Mouse (Mus musculus) heart, embryonic 13.5 days (tissue): ENCODE results near the gene Jak2. TPM values are rescaled to one million over a fixed set of nuclear protein-coding genes. Genes with fewer than 3 reads are reported as not detected.
A peak's percentile ranks its signal among the peaks of the same experiment; 100 is the strongest.

Experiments
- ATAC-seq: fragments of 200-750 bp; cut with Nextera tagmentation; 2 replicates; pipeline ENCODE4 v1.8.0; 2017; ENCODE audit warnings: moderate TSS enrichment; ENCODE audit not compliant: insufficient number of reproducible peaks, low FRiP score, low TSS enrichment; ENCODE audit errors: extremely low read depth
- H3K27ac ChIP-seq: fragments of 300-500 bp; sonication (generic); replicated peaks from 2 replicates; pipeline ENCODE4 v1.5.1; 2015; ENCODE audit warnings: moderate library complexity, mild to moderate bottlenecking, inconsistent platforms
- H3K27me3 ChIP-seq: fragments of 300-500 bp; sonication (generic); replicated peaks from 2 replicates; pipeline ENCODE4 v1.6.1; 2015; ENCODE audit warnings: mild to moderate bottlenecking, inconsistent platforms
- H3K36me3 ChIP-seq: fragments of 300-500 bp; sonication (generic); 2 replicates; pipeline ENCODE4 v1.6.1; 2015; ENCODE audit warnings: mild to moderate bottlenecking, inconsistent platforms
- H3K4me1 ChIP-seq: fragments of 300-500 bp; sonication (generic); 2 replicates; pipeline ENCODE4 v1.6.1; 2015; ENCODE audit warnings: inconsistent platforms
- H3K4me2 ChIP-seq: fragments of 300-500 bp; sonication (generic); 2 replicates; pipeline ENCODE4 v1.6.1; 2015; ENCODE audit warnings: inconsistent platforms, mild to moderate bottlenecking, moderate library complexity
- H3K4me3 ChIP-seq: fragments of 300-500 bp; sonication (generic); 2 replicates; pipeline ENCODE4 v1.5.1; 2015; ENCODE audit warnings: moderate library complexity, mild to moderate bottlenecking, inconsistent platforms
- H3K9ac ChIP-seq: fragments of 300-500 bp; sonication (generic); 2 replicates; pipeline ENCODE4 v1.6.1; 2015; ENCODE audit warnings: inconsistent platforms, mild to moderate bottlenecking, moderate library complexity
- H3K9me3 ChIP-seq: fragments of 300-500 bp; sonication (generic); 2 replicates; pipeline ENCODE4 v1.6.1; 2016; ENCODE audit warnings: inconsistent platforms
- WGBS: fragments of 180-500 bp; shearing (Covaris S2); methylation state at CpG from one replicate; pipeline ENCODE4 v1.1.7; 2015; ENCODE audit warnings: mixed read lengths; 5-methylcytosine and 5-hydroxymethylcytosine counted together
- polyA plus RNA-seq: library from polyadenylated mRNA; unstranded; fragments of >200 nt; fragmentation: Nextera tagmentation; extraction: Ambion mirVana; gene quantifications from 2 replicates; pipeline ENCODE4 v1.2.1, GENCODE M21; 2015

The Jak2 gene
- polyA plus RNA-seq, 1 experiment from 2014 or later = 5.3 TPM

- H3K4me1 ChIP-seq = peaks cover 48% of the 10 kb centered on the region
- 1% methylated on average over 9 of the region's 9 CpGs for WGBS
- H3K27ac ChIP-seq = 0 out of 2 replicates have a peak overlapping the region, but pooled peaks have one; percentile 40
These were observed 2.1 kb downstream of the Jak2 start for GRCm38 (mm10) chr19:29253728-29254127.

GRCm38 (mm10) chr19:29254671-29255070, 3.0 kb downstream of the Jak2 start:
- ATAC-seq = no peak
- Histone ChIP-seq H3K4me3 (no peak overlapping the region), H3K4me2 (peak overlapping the region; percentile 93; the same call in 1 of the 2 replicates), H3K27ac (no peak overlapping the region), H3K27me3 (no peaks in the 10 kb centered on the region), H3K9me3 (no peaks in the 10 kb centered on the region), H3K4me1 (peaks cover 40% of the 10 kb centered on the region), H3K36me3 (no peaks in the 10 kb centered on the region), H3K9ac (0 out of 2 replicates have a peak overlapping the region, but pooled peaks have one; percentile 99)
- 55% methylated on average over 4 of the region's 4 CpGs for WGBS

More at GRCm38 (mm10) chr19:29253728-29254127, 2.1 kb downstream of the Jak2 start:
- Histone ChIP-seq H3K27me3 (no peaks in the 10 kb centered on the region), H3K9me3 (no peaks in the 10 kb centered on the region), H3K4me3 (peak overlapping the region; percentile 92), H3K36me3 (no peaks in the 10 kb centered on the region), H3K9ac (peak overlapping the region; percentile 99), H3K4me2 (peak overlapping the region; percentile 93)
- ATAC-seq = peak; percentile 25; the same call in 1 of the 2 replicates

DNA sequence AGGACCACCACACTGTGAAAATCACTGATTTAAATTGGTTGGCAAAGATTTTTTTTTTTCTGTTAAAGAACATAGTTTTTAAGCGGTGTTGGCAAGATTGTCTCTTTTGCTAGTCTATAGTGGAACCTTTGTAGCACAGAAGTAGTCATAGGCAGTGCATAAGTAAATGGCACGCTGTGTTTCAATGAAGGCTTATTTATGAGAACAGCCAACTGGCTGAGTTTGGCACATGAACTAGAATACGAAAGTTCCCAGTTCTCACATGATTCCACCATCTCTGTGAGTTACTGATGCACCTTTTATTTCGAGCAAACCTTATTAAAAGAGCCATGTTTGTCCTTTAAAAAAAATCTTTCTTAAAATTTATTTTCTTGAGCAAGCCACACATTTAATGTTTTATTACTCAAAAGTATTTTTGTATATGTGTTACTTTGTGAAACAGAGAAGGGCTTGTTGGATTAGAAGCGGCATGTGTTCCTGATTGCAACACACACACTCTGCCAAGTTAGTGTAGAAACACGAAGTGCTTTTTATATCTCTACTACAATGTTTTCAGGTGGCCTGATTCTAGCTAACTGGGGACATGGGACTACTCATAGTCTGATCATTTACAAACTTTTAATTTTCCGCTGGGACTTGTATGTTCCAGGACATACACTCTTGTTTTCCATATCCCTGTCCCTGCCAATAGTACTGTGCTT, 3.8 kb downstream of the Jak2 start:
- no peak for ATAC-seq
- H3K4me2 ChIP-seq = no peak overlapping the region
- H3K4me1 ChIP-seq = peaks cover 32% of the 10 kb centered on the region
- H3K27ac ChIP-seq = no peak overlapping the region
- no peak overlapping the region for H3K9ac ChIP-seq
- no peaks in the 10 kb centered on the region for H3K36me3 ChIP-seq
- H3K27me3 ChIP-seq = no peaks in the 10 kb centered on the region
- H3K9me3 ChIP-seq = no peaks in the 10 kb centered on the region
- WGBS = 86% methylated on average over 7 of the region's 7 CpGs
- no peak overlapping the region for H3K4me3 ChIP-seq

GRCm38 (mm10) chr19:29261638-29262037, 10.0 kb downstream of the Jak2 start:
- H3K36me3 ChIP-seq = peaks cover 13% of the 10 kb centered on the region
- ATAC-seq = no peak
- 84% methylated on average over 9 of the region's 9 CpGs for WGBS

DNA sequence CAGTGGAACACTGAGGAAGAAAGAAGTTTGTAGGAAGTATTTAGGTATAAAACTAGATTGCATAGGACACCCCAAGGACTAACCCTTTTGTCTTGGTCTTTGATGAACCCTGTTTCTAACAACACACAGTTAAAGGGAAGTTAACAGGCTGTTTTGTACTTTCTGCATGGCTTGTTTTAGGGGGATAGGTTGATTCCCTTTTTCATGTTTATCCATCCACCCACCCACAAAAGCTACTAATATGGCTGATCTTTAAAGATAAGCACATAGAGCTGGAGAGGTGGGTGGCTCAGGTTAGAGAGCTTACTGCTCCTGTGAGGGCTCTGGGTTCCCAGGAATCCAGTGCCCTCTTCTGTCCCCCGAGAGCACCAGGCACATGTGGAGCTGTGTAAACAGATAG, 11.9 kb downstream of the Jak2 start:
- Histone ChIP-seq H3K4me2 (no peak overlapping the region), H3K4me3 (no peak overlapping the region), H3K27ac (no peak overlapping the region), H3K9me3 (no peaks in the 10 kb centered on the region), H3K27me3 (no peaks in the 10 kb centered on the region), H3K36me3 (peaks cover 13% of the 10 kb centered on the region), H3K9ac (no peak overlapping the region), H3K4me1 (peaks cover 11% of the 10 kb centered on the region)
- 76% methylated on average over 1 of the region's 1 CpGs for WGBS
- no peak for ATAC-seq

More at GRCm38 (mm10) chr19:29261638-29262037, 10.0 kb downstream of the Jak2 start:
- peaks cover 11% of the 10 kb centered on the region for H3K4me1 ChIP-seq
- no peak overlapping the region for H3K4me2 ChIP-seq
- H3K27me3 ChIP-seq = no peaks in the 10 kb centered on the region
- H3K9me3 ChIP-seq = no peaks in the 10 kb centered on the region
- H3K27ac ChIP-seq = no peak overlapping the region
- no peak overlapping the region for H3K4me3 ChIP-seq
- no peak overlapping the region for H3K9ac ChIP-seq

DNA sequence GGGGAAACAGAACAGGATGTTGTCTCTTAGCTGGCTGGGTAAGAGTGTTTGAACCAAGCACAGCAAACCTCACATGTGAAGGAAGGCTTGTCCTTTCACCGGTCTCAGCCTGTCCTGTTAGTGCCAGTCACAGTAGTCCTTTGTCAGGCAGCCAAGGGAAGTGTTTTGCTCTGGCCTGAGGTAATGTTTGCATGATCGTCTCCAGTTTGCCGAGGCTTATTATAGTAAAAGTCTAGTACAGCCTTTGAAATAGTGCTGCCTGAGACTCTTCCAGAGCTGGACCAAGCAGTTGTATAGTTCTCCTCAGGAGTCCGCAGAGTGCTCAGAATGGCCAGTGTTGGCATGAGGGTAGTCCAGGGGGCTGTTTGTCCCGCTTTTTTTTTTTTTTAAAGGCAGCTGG, 13.9 kb downstream of the Jak2 start:
- peaks cover 21% of the 10 kb centered on the region for H3K4me1 ChIP-seq
- no peak overlapping the region for H3K4me3 ChIP-seq
- H3K36me3 ChIP-seq = peaks cover 13% of the 10 kb centered on the region
- peak overlapping the region; percentile 29; the same call in 1 of the 2 replicates for H3K4me2 ChIP-seq
- H3K9me3 ChIP-seq = no peaks in the 10 kb centered on the region
- ATAC-seq = no peak
- WGBS = 47% methylated on average over 5 of the region's 5 CpGs
- 0 out of 2 replicates have a peak overlapping the region, but pooled peaks have one; percentile 17 for H3K9ac ChIP-seq
- H3K27ac ChIP-seq = peak overlapping the region; percentile 75
- H3K27me3 ChIP-seq = no peaks in the 10 kb centered on the region

GRCm38 (mm10) chr19:29267075-29267868, 15.6 kb downstream of the Jak2 start:
- Histone ChIP-seq H3K27ac (no peak overlapping the region), H3K36me3 (peaks cover 16% of the 10 kb centered on the region), H3K27me3 (no peaks in the 10 kb centered on the region), H3K4me1 (peaks cover 28% of the 10 kb centered on the region), H3K9ac (no peak overlapping the region), H3K4me3 (no peak overlapping the region), H3K9me3 (no peaks in the 10 kb centered on the region), H3K4me2 (no peak overlapping the region)
- ATAC-seq = no peak
- 87% methylated on average over 4 of the region's 4 CpGs for WGBS

DNA sequence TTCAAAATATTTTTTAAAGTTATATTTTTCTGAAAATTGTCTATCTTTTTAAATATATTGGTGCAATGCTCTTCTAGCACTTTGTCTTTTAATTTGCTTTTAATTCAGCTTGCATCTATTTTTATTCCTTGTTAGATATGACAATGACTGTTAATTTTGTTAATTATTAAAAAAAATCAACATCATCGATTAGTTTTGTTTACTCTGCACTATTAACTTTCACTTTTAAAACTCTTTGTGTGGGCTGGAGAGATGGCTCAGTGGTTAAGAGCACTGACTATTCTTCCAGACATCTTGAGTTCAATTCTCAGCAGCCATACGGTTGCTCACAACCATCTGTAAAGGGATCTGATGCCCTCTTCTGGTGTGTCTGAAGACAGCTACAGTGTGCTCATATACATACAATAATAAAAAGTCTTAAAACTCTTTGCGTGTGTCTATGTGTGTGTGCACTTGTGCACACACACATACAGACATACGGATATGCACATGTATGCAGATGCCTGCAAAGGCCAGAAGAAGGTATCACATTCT, 17.2 kb downstream of the Jak2 start:
- no peak overlapping the region for H3K27ac ChIP-seq
- H3K9me3 ChIP-seq = no peaks in the 10 kb centered on the region
- no peak for ATAC-seq
- no peak overlapping the region for H3K9ac ChIP-seq
- H3K36me3 ChIP-seq = peaks cover 10% of the 10 kb centered on the region
- 89% methylated on average over 4 of the region's 4 CpGs for WGBS
- no peak overlapping the region for H3K4me3 ChIP-seq
- no peaks in the 10 kb centered on the region for H3K27me3 ChIP-seq
- H3K4me1 ChIP-seq = peaks cover 28% of the 10 kb centered on the region
- no peak overlapping the region for H3K4me2 ChIP-seq

GRCm38 (mm10) chr19:29270226-29270625, 18.6 kb downstream of the Jak2 start:
- H3K9ac ChIP-seq = no peak overlapping the region
- no peak overlapping the region for H3K4me3 ChIP-seq
- 46% methylated on average over 6 of the region's 6 CpGs for WGBS
- ATAC-seq = no peak
- H3K9me3 ChIP-seq = no peaks in the 10 kb centered on the region
- H3K4me2 ChIP-seq = no peak overlapping the region
- H3K36me3 ChIP-seq = peaks cover 16% of the 10 kb centered on the region
- no peak overlapping the region for H3K27ac ChIP-seq
- no peaks in the 10 kb centered on the region for H3K27me3 ChIP-seq
- peaks cover 25% of the 10 kb centered on the region for H3K4me1 ChIP-seq

DNA sequence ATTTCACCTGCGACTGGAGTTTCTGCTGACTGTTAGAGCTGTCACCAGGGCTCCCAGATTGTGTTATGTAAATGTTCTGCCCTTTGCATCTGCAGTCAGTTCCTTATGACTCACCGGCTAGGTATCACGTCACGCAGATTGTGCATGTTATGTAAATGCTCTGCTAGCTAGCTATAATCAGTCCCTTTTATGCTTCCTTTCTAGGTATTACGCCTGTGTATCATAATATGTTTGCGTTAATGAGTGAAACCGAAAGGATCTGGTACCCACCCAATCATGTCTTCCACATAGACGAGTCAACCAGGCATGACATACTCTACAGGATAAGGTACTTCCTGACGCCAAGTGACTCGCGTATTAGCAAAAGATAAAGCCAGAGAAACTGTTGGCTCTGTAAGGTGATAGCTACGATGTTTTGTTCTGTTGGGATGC, 19.5 kb downstream of the Jak2 start:
- 30% methylated on average over 12 of the region's 12 CpGs for WGBS
- Histone ChIP-seq H3K4me2 (peak overlapping the region; percentile 64), H3K4me3 (peak overlapping the region; percentile 24), H3K27me3 (no peaks in the 10 kb centered on the region), H3K4me1 (peaks cover 17% of the 10 kb centered on the region), H3K27ac (0 out of 2 replicates have a peak overlapping the region, but pooled peaks have one; percentile 25), H3K9ac (no peak overlapping the region), H3K9me3 (no peaks in the 10 kb centered on the region), H3K36me3 (peaks cover 23% of the 10 kb centered on the region)
- ATAC-seq = no peak
